Mouse (Mus musculus) olfactory bulb, adult 2 months (tissue): ENCODE results near the gene Hmga1b.

ENCODE experiments used
- CTCF ChIP-seq: fragments of 200-500 bp; IDR thresholded peaks from 2 replicates; pipeline ENCODE4 v1.5.1; 2012; ENCODE audit warnings: low read depth, mild to moderate bottlenecking, low read length, moderate library complexity; ENCODE audit not compliant: insufficient read depth
- POLR2A ChIP-seq: fragments of 200-500 bp; IDR thresholded peaks from 2 replicates; pipeline ENCODE4 v1.6.1; 2012; ENCODE audit warnings: mild to moderate bottlenecking, low read depth, low read length, moderate library complexity; ENCODE audit not compliant: insufficient read depth

DNA sequence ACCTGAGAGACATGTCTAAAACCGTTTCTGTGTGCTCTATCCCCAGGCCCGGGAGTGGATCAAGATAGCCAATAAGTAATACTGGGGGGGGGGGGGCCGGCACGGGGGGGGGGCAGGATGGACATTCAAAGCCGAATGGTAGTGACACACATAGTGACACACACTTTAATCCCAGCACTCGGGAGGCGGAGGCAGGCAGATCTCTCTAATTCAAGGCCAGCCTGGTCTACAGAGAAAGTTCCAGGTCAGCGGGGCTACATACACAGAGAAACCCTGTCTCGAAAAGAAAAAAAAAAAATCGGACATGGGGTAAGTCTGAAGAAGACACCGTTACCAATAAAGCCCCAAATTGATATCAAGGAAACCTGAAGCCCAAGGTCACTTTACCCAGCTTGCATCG, 35.0 kb upstream of the Hmga1b start:
- TF ChIP-seq POLR2A (no peak), CTCF (no peak)
